Mouse (Mus musculus): Measurements from ENCODE around the gene Olah. TPM values are rescaled to one million over a fixed set of nuclear protein-coding genes. Genes with fewer than 3 reads are reported as not detected.

Olah gene
- total and polyA plus RNA-seq, 3 experiments: 0.39 TPM; not detected in 2

DNA sequence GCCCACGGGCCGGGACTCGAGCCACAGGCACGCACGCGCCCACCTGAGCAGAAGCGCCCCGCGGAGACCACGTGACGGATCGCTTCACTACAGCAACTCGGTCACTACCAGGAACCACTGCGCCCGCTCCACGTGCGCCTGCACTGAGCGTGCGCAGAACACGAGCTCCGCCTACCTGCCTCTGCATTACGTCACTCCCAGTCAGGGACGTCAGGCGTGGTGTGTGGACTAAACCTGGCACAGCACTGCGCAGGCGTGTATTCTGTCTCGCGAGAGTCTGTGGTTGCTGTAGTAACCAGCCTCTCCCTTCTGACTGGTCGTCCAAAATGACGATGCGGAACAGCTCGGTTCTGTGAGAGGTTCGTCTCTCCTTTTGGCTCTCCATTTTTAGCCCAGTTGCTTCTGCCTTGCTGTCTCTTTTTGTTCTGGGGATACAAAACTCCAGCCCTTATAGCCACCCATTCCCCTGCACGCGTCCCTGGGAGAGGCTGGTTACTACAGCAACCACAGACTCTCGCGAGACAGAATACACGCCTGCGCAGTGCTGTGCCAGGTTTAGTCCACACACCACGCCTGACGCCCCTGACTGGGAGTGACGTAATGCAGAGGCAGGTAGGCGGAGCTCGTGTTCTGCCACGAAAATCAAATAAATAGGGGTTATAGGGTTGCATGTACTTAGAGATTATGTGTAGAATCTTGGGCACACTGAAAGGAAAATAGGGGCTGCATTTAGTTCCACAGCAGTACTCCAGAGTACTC, 64.3 kb downstream of the Olah start, which contains the start of gene Rpp38 (continued):
- TF ChIP-seq TBP (conservative IDR thresholded peaks at IDR 0.05; ENCODE audit: low read depth, low read length) (peak; percentile 77), TCF12 (IDR thresholded peaks at IDR 0.05; ENCODE audit: low read depth, low read length) (peak; percentile 76), ZMIZ1 (IDR thresholded peaks at IDR 0.05; ENCODE audit: low read depth, low read length) (no peak), MAZ (IDR thresholded peaks at IDR 0.05; ENCODE audit: low read depth, low read length) (no peak)

DNA sequence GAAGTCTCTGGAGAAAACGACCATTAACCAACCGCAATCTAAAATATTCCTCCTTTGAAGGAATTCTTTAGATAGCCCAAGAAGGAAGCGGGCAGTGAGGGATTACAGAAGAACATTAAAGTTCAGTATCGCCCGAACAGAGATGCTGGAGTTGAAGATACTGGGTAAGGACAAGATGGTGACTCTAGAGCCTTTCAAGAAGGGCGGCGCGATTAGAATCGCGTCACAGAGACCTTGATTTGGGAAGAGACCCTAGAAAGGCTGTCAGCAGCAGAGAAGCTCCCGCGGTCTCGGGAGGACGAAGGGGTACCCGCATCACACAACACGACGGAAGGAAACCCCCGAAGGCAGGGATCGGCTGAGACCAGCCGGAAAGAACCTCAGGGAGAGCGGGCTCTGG, 65.0 kb downstream of the Olah start:
- Histone ChIP-seq H3K4me1 (ENCODE audit: control insufficient read depth in 1 of 2, insufficient read depth in 2 of 2) (peaks cover 3 to 42% of the 10 kb centered on the region in 2 experiments; a peak in 2 of 4 replicates), H3K36me3 (replicated peaks in 1 of 2; ENCODE audit: control insufficient read depth in 1 of 2, insufficient read depth in 1 of 2, low read length in 1 of 2) (peaks cover 11 to 29% of the 10 kb centered on the region in 2 experiments), H3K4me3 (replicated peaks in 1 of 3; ENCODE audit: low read depth in 2 of 3, low read length in 2 of 3, poor library complexity in 1 of 3) (peak overlapping the region; percentile 67 to 82 (median 70)), H3K27ac (ENCODE audit: insufficient read depth, low read depth) (peak overlapping the region; percentile 24), H3K4me2 (ENCODE audit: insufficient read depth, low read depth, poor library complexity, severe bottlenecking) (peak overlapping the region; percentile 67; the same call in 1 of the 2 replicates), H3K9ac (ENCODE audit: insufficient read depth, low read depth) (peak overlapping the region; percentile 75), H3K27me3 (replicated peaks) (no peaks in the 10 kb centered on the region), H3K79me2 (replicated peaks; ENCODE audit: control insufficient read depth, extremely low read depth, insufficient read depth, poor library complexity, severe bottlenecking) (peaks cover 25% of the 10 kb centered on the region), H3K9me3 (replicated peaks; ENCODE audit: low read length) (no peaks in the 10 kb centered on the region)
- TF ChIP-seq ZC3H11A (IDR thresholded peaks at IDR 0.05; ENCODE audit: low read depth, low read length) (no peak), MAFK (IDR thresholded peaks at IDR 0.05; ENCODE audit: insufficient replicate concordance, low read length) (no peak), POLR2A (IDR thresholded peaks at IDR 0.05; ENCODE audit: low read depth, low read length) (no peak)
- dilution Hi-C loops (cut with MboI; ENCODE audit: extremely low pct_ligation_motif_present, extremely low pct_unique_long_range_greater_than_20kb, low sequenced_read_pairs): no loop called here
- in situ Hi-C loops (cut with MboI; ENCODE audit: low pct_ligation_motif_present, low pct_unique_long_range_greater_than_20kb, low sequenced_read_pairs): no loop called here
- peak; percentile 71 for DNase-seq (ENCODE audit: extremely low read depth)

DNA sequence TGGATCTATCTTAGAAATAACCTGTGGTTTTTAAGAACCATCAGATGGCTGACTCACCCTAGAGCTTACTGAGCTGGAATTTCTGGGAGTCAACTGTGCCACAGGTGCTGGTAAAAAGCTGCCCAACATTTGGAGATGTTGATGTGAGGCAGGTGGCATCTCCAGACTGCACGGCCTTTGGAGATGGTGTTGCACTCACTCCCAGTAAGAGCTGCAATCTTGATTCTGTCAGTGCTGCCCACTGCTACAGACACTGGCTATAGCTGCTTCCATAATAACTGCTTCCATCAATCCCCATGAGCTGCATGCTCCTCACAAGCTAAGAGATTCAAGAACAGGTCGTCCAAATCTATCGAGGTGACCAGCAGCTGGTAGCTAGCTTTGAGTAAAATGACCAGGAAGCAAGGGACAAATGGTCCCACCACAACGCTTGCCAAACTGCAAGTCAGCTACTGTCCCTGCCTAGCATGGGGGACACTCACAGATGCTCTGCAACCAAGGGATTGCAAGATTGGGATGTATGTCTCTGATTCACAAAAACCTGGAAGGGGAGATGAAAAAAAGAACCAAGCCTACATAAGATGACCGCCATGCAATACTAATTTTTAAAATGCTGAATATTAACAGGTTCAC, 65.8 kb downstream of the Olah start:
- DNase-seq (ENCODE audit: extremely low read depth): no peak
- no peak for TF ChIP-seq POLR2A (IDR thresholded peaks at IDR 0.05; ENCODE audit: low read depth, low read length)
- TF ChIP-seq USF1 (IDR thresholded peaks at IDR 0.05; ENCODE audit: low read depth, low read length): no peak
- TF ChIP-seq SMC3 (IDR thresholded peaks at IDR 0.05; ENCODE audit: low read depth, low read length): no peak
- no peak for TF ChIP-seq MAFK (IDR thresholded peaks at IDR 0.05; ENCODE audit: insufficient replicate concordance, low read length)
- no peak for TF ChIP-seq NELFE (IDR thresholded peaks at IDR 0.05; ENCODE audit: low read depth, low read length)
- TF ChIP-seq CHD1 (IDR thresholded peaks at IDR 0.05; ENCODE audit: low read depth, low read length): no peak
- TF ChIP-seq ETS1 (conservative IDR thresholded peaks at IDR 0.05; ENCODE audit: low read depth, low read length): no peak
- no peak for TF ChIP-seq EP300 (IDR thresholded peaks at IDR 0.05; ENCODE audit: low read length)
- TF ChIP-seq ZC3H11A (IDR thresholded peaks at IDR 0.05; ENCODE audit: low read depth, low read length): no peak
- TF ChIP-seq RCOR1 (conservative IDR thresholded peaks at IDR 0.05; ENCODE audit: low read depth, low read length): no peak
- in situ Hi-C loops (cut with MboI; ENCODE audit: low pct_ligation_motif_present, low pct_unique_long_range_greater_than_20kb, low sequenced_read_pairs): no loop called here
- no peaks in the 10 kb centered on the region for H3K9me3 ChIP-seq (replicated peaks; ENCODE audit: low read length)
- peaks cover 3 to 42% of the 10 kb centered on the region in 2 experiments; a peak in 2 of 4 replicates for H3K4me1 ChIP-seq (ENCODE audit: control insufficient read depth in 1 of 2, insufficient read depth in 2 of 2)
- H3K4me3 ChIP-seq (replicated peaks in 1 of 3; ENCODE audit: low read depth in 2 of 3, low read length in 2 of 3, poor library complexity in 1 of 3): peak overlapping the region; percentile 67 to 82 (median 70)
- H3K27ac ChIP-seq (ENCODE audit: insufficient read depth, low read depth): no peak overlapping the region
- dilution Hi-C loops (cut with MboI; ENCODE audit: extremely low pct_ligation_motif_present, extremely low pct_unique_long_range_greater_than_20kb, low sequenced_read_pairs): no loop called here
- peak overlapping the region; percentile 75 for H3K9ac ChIP-seq (ENCODE audit: insufficient read depth, low read depth)
- peaks cover 11 to 38% of the 10 kb centered on the region in 2 experiments for H3K36me3 ChIP-seq (replicated peaks in 1 of 2; ENCODE audit: control insufficient read depth in 1 of 2, insufficient read depth in 1 of 2, low read length in 1 of 2)
- H3K4me2 ChIP-seq (ENCODE audit: insufficient read depth, low read depth, poor library complexity, severe bottlenecking): peak overlapping the region; percentile 67
- H3K79me2 ChIP-seq (replicated peaks; ENCODE audit: control insufficient read depth, extremely low read depth, insufficient read depth, poor library complexity, severe bottlenecking): peaks cover 25% of the 10 kb centered on the region
- H3K27me3 ChIP-seq (replicated peaks): no peaks in the 10 kb centered on the region

Data from CH12.LX (cell line).